Mouse (Mus musculus) fat pad, adult 2 months (tissue): ENCODE measurements around the gene Exoc3l4.

Experiments used
- DNase-seq: peaks from one replicate; pipeline ENCODE4 v3.0.0-alpha.2; 2011; ENCODE audit warnings: low read depth, low spot score; ENCODE audit errors: extremely low read depth

Gene Exoc3l4

DNA sequence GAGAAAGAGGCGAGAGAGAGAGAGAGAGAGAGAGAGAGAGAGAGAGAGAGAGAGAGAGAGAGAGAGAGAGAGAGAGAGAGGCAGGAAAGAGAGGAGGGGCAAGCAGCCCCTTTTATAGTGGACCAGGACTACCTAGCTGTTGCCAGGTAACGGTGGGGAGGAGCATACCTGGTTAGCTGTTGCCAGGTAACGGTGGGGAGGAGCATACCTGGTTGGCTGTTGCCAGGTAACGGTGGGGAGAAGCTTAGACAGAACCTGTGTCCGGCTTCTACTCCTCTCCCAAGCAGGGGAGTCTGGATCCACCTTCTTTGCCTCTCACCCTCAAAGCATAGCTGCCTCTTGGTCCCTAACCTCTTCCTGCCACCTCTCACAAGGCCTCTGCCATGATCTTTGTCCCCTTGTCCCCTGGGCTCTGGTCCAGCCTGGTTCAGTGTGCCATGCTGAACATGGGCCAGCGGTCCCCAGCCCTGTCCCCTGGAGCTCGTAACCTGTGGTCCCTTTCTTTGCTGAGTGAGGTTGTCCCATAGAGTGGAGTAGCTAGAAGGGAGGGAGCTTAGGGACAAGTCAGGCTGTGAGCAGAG lies 17.4 kb downstream of the Exoc3l4 start:
- DNase-seq: no peak

DNA sequence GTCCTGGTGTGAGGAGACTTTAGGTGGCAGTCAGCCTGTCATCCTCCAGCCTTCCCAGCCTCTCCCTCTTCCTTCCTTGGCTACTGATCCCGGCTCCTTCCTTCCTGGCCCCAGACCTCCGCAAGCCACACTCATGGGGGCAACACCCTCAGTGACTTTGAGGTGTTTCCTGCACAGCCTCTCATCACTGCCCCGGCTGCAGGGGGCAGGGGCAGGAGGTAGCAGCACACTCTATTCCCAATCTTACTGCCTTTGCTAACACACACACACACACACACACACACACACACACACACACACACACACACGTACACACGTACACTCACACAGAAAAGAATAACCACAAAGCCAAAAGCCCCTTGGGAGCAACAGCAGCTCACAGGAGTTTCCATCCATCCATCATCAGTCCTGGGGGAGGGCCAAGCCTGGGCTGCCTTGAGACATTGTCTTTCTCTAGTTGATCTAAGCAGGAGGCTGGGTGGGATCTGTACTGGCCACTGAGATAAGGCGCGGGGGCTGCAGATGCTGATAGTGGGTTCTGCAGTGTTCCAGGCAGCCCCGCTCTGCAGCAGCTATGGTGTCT lies 18.0 kb downstream of the Exoc3l4 start:
- DNase-seq: no peak

DNA sequence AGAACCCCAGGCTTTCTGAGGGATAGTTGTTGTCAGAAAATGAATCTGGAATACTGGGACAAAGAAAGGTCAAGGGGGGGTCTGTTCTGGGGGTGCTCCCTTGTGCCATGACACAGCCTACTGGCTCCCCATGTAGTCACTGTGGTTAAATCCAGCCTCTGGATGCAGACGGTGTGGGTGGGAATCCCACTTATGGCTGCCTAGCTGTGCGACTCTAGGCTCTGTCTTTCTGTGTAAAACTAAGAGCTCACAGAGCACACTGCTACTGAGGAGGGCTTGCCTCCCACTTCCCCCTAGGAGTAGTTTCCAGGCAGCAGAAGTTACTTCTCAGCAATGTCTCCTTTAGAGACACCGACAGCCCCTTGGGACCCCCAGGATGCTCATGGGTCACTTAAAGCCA lies 19.4 kb downstream of the Exoc3l4 start:
- DNase-seq: no peak

DNA sequence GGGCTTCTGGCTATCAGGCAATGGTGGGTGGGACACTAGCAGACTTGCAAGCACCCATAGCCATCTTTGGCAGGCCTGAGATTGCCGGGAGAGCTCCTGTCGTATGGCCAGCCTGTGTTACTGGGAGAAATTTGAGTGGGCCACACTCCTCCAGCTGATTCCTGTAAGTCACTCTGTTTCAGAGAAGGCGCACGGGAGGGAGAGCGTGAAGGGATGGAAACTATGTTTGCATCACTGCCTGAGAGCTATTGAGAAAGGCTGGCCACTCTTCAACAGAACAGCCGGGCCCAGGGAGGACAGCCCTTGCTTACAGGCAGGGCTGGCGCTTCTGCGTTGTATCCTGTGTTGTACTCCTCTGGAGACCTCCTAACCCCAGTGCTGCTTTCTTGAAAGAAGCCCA lies 19.8 kb downstream of the Exoc3l4 start:
- no peak for DNase-seq

GRCm38 (mm10) chr12:111437222-111437900 lies 20.5 kb downstream of the Exoc3l4 start:
- no peak for DNase-seq

- DNase-seq: no peak
Measured at GRCm38 (mm10) chr12:111438850-111439249, 22.0 kb downstream of the Exoc3l4 start.

GRCm38 (mm10) chr12:111440701-111441373 lies 24.0 kb downstream of the Exoc3l4 start:
- DNase-seq: no peak

DNA sequence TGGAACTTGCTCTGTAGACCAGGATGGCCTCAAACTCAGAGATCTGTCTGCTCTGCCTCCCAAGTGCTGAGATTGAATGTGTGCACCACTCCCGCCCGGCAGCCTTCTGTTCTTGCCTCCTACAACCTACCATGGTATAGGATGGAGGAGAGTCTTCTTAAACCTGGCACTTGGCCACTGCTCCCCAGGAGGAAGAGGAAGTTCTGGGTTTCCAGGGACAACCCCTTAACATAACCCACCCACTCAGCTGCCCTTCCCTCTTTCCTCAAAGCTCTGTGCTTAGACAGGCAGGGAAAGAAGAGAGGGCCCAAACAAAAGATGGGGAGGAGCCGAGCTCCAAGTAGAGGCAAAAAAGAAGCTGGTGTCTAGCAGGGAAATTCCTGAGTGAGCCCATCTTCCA lies 24.7 kb downstream of the Exoc3l4 start:
- DNase-seq: no peak

DNA sequence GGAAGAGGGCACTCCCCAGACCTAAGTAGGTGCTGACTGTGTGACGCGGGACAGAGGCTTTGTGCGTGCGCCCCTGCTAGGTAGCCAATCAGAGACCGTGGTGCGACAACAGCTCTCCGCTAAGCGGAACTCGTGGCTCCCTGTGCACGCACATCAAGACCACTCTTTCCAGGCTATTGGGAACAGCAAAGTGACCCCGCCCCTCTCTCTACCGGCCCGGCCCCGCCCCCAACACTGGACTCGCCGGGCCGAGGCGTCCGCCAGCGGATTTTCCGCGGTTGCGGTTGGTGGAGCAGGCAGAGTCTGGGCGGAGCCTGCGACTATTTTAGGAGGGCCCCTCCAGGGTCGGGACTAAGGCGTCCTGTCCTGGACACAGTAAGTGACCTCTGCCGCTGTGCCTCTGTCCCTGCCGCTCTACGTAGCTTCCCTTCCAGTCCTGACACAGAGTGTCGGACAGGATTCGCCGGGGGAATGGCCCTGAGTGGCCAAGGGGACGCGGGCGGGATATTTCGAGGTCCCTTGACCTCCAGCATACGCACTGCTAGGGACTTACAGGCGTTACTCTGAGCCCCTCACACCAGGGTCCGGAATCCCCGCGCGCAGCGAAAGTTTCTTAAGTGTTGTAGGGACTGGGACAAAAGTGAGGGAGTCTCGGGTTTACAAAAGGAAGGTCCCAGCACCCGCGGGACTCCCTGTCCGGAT lies 25.6 kb downstream of the Exoc3l4 start, which contains the start of gene Tnfaip2:
Gene Tnfaip2, plus strand, starts transcription at position 161 of the 702 bp plus-strand sequence.
- no peak for DNase-seq

DNA sequence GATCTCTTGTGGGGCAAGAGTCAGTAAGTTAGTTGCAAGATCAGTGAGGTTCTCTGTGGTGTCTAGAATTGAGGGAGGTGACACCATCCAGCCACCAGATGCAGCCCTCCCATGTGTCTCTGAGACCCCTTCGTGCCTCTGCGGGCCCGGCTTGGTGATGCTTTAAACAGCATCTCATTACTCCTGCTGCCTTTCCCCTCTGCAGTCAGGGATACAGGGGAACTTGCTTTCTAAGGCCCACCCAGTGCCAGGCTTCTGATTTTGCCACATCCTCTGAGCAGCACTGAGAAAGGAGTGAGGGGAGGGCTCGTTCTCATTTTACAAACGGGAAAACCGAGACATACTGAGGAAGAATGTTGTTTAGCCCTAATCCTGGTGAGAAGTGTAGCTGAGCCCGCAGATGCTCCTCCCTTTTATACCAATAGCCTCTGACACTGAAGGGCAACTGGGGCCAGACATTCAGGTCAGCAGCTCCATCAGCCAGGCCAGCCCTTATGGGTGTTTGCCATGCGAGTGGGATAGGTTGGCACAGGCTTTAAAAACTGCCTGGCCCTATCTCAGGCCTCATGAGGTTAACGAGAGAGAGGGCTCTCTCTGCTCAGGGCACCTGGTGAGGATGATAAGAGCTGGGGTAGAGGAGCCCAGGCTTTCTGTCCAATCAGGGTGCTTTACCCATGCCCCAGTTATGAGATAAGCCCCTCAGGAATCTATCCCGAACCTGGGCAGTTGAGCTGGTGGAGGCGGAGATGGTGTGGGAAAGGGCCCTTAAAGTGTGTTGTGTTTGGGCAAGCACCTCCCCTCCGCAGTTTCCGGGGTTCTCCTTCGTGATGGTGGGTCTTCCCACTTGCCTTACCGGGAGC lies 26.4 kb downstream of the Exoc3l4 start:
- no peak for DNase-seq

DNA sequence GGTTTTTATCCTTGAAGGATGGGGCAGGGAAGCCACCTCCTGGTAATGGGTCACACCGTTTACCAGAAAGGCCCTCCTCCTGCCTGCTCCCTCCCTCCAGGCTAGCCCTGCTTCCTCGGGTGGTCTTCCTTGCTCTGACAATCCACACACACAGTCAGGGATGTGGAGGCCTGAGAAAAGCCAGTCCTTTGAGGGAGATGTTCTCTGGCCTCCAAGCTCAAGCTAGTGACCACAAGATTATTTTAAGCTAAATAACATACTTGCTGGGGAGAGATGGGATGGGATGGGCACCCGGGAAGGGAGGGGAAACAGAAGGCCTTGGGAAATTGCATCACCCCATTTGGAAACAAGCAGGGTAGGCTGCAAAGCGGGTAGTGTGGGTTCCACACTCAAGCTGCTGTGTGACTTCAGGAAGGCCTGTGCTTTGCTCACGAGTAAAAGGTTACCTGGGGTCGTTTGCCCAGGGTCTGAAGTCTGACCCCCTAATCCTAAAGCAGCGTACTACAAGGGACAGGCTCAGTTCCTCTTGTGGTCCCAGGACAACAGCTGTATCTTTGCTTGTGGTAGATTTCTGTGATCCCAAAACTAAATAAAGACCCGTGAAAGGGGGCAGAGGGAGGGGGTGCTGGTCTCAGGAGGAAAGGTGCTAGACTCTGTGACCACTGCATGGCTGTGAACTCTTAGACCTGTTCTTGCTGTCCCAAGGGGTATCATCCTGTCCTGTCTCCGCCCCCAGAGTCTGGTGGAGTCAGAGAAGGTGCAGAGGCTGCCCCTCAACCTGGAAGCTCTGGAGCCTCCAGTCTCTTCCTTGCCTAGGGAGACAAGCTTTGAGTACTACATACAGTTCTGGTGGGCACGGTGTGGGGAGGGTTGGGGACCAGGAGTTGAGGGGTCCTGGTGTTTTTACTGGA lies 27.4 kb downstream of the Exoc3l4 start:
- no peak for DNase-seq

GRCm38 (mm10) chr12:111445161-111445889 lies 28.5 kb downstream of the Exoc3l4 start:
- no peak for DNase-seq

DNA sequence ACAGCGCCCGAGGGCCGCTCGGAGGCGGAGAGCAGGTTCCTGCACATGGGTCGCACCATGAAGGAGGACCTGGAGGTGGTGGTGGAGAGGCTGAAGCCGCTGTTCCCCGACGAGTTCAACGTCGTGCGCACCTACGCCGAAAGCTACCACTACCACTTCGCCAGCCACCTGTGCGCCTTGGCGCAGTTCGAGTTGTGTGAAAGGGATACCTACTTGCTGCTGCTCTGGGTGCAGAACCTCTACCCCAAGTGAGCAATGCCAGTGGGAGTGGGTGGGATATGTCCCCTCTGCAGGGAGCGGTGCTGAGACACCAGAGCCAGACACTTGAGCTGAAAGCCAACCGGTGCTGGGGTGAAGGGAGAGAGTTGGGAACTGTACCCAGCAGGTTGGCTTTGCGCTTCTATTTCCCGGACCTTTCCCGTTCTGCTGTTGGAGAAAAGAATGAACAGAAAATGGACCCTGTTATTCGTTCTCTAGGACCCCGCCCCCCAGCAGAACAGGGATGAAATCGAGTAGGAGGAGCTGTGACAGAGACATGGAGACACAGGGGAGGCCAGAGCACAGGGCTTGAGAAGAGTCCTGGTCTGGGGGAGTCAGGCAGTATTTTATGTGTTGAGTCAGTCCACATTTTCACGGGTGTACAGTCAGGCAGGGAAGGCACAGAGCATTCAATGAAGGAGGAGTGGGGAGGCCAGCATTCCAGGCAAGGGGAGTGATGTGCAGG lies 29.2 kb downstream of the Exoc3l4 start:
- no peak for DNase-seq

- DNase-seq: no peak
Measured at GRCm38 (mm10) chr12:111446745-111447144, 29.9 kb downstream of the Exoc3l4 start.

- DNase-seq: no peak
Measured at GRCm38 (mm10) chr12:111447350-111447749, 30.5 kb downstream of the Exoc3l4 start.

GRCm38 (mm10) chr12:111447898-111448760 lies 31.3 kb downstream of the Exoc3l4 start:
- no peak for DNase-seq
